Mouse (Mus musculus) spleen, postnatal 0 days (tissue): ENCODE data around the gene Ten1. TPM values are rescaled to one million over a fixed set of nuclear protein-coding genes. Genes with fewer than 3 reads are reported as not detected.

Source experiments
- polyA plus RNA-seq: library from polyadenylated mRNA; unstranded; fragments of >200 nt; fragmentation: Nextera tagmentation; extraction: Ambion mirVana; gene quantifications from 2 replicates; pipeline ENCODE4 v1.2.1, GENCODE M21; 2015

The Ten1 gene
- polyA plus RNA-seq = 47.1 and 53.1 TPM in 2 replicates

GRCm38 (mm10) chr11:116198639-116199531 lies at the start of gene Ten1, which contains the start of gene Acox1:
Gene Ten1 (plus strand): TSS chr11:116198855.
Gene Acox1 (minus strand): TSS chr11:116199045.

DNA sequence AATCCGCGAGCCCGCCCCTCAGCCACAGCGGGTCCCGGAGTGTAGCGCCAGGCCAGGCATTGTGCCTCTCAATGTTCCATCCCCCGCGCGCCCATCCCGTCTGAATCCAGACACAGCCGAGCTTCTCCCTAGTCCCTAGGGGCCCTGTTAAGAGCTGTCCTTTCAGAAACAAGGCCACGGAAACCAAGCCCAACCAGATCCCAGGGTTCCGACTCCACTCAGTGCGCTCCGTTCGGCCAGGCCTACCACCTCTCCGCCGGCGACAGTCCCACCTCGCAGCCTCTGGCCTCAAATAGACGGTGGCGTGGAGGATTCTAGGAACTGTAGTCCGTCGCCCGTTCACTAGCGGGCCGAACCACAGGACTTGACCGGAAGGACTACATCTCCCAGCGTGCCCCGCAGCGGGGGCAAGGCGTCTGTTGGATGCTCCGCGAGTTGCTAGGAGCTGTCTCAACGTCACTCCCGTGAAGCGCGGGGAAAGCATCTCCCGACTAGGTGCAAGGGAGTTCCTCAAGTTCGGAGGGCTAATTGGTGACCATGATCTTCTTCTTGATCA lies 30.7 kb upstream of the Ten1 start, which contains the start of gene Fbf1:
Gene Fbf1 (minus strand): TSS at position 283 of the 556 bp plus-strand sequence.

GRCm38 (mm10) chr11:116237742-116238395 lies 39.2 kb downstream of the Ten1 start, which contains the start of gene Evpl:
Gene Evpl (minus strand): TSS chr11:116238077.

Other genes starting within 250 kb of the Ten1 start
- 0.88 and 0.97 TPM in 2 replicates for gene Itgb4, start 224.1 kb upstream of the Ten1 start, polyA plus RNA-seq
- gene Galk1, start 186.1 kb upstream of the Ten1 start, polyA plus RNA-seq = 46.4 and 52.6 TPM in 2 replicates
- gene H3f3b, start 170.9 kb upstream of the Ten1 start, polyA plus RNA-seq = 1,286 and 1,302 TPM in 2 replicates
- 11.0 and 13.6 TPM in 2 replicates for gene Unk, start 168.5 kb upstream of the Ten1 start, polyA plus RNA-seq
- 23.0 and 26.2 TPM in 2 replicates for gene Unc13d, start 120.9 kb upstream of the Ten1 start, polyA plus RNA-seq
- gene Wbp2, start 111.9 kb upstream of the Ten1 start, polyA plus RNA-seq = 64.4 and 65.7 TPM in 2 replicates
- gene Trim47, start 71.6 kb upstream of the Ten1 start, polyA plus RNA-seq = 11.4 and 13.6 TPM in 2 replicates
- 2.3 and 3.0 TPM in 2 replicates for gene Trim65, start 67.7 kb upstream of the Ten1 start, polyA plus RNA-seq
- 41.2 and 42.0 TPM in 2 replicates for gene Mrpl38, start 60.0 kb upstream of the Ten1 start, polyA plus RNA-seq
- gene Fbf1, start 30.7 kb upstream of the Ten1 start, polyA plus RNA-seq = 6.1 and 6.6 TPM in 2 replicates
- 9.7 and 11.3 TPM in 2 replicates for gene Acox1, start 190 bp downstream of the Ten1 start, polyA plus RNA-seq
- gene Evpl, start 39.2 kb downstream of the Ten1 start, polyA plus RNA-seq = 0.51 and 0.87 TPM in 2 replicates
- gene Srp68, start 75.4 kb downstream of the Ten1 start, polyA plus RNA-seq = 35.5 and 40.3 TPM in 2 replicates
- gene Galr2, start 82.1 kb downstream of the Ten1 start, polyA plus RNA-seq = 0.06 and 0.21 TPM in 2 replicates
- gene Exoc7, start 108.4 kb downstream of the Ten1 start, polyA plus RNA-seq = 29.6 and 30.9 TPM in 2 replicates
- gene Foxj1, start 136.5 kb downstream of the Ten1 start, polyA plus RNA-seq = 0.06 TPM in 1 of 2 replicates, not detected in the other
- gene Rnf157, start 214.2 kb downstream of the Ten1 start, polyA plus RNA-seq = 2.4 and 3.9 TPM in 2 replicates
- gene Ubald2, start 235.2 kb downstream of the Ten1 start, polyA plus RNA-seq = 55.6 and 56.2 TPM in 2 replicates